Mouse (Mus musculus): ENCODE results near the gene Atr. TPM values are rescaled to one million over a fixed set of nuclear protein-coding genes. Genes with fewer than 3 reads are reported as not detected.

The Atr gene
- total RNA-seq (2015; ENCODE audit: low replicate concordance) (5.6 and 11.0 TPM in 2 replicates), total RNA-seq (2017; ENCODE audit: low replicate concordance) (5.7 and 9.9 TPM in 2 replicates)

GRCm38 (mm10) chr9:95857414-95858026 is at the start of gene Atr:
Gene Atr (plus strand): TSS chr9:95857597.
- ATAC-seq (replicated peaks; ENCODE audit: low FRiP score, poor library complexity, severe bottlenecking): peak; percentile 94

GRCm38 (mm10) chr9:95809596-95809995 is 47.8 kb upstream of the Atr start:
- no peak for ATAC-seq (replicated peaks; ENCODE audit: low FRiP score, poor library complexity, severe bottlenecking)

GRCm38 (mm10) chr9:95811817-95812216 is 45.6 kb upstream of the Atr start:
- no peak for ATAC-seq (replicated peaks; ENCODE audit: low FRiP score, poor library complexity, severe bottlenecking)

- no peak for ATAC-seq (replicated peaks; ENCODE audit: low FRiP score, poor library complexity, severe bottlenecking)
Measured at GRCm38 (mm10) chr9:95813721-95814531, 43.5 kb upstream of the Atr start.

GRCm38 (mm10) chr9:95815015-95815673 is 42.3 kb upstream of the Atr start:
- no peak for ATAC-seq (replicated peaks; ENCODE audit: low FRiP score, poor library complexity, severe bottlenecking)

GRCm38 (mm10) chr9:95815706-95816105 is 41.7 kb upstream of the Atr start:
- ATAC-seq (replicated peaks; ENCODE audit: low FRiP score, poor library complexity, severe bottlenecking): no peak

GRCm38 (mm10) chr9:95822531-95822930 is 34.9 kb upstream of the Atr start:
- ATAC-seq (replicated peaks; ENCODE audit: low FRiP score, poor library complexity, severe bottlenecking): no peak

- ATAC-seq (replicated peaks; ENCODE audit: low FRiP score, poor library complexity, severe bottlenecking): no peak
Measured at GRCm38 (mm10) chr9:95827565-95827964, 29.8 kb upstream of the Atr start.

GRCm38 (mm10) chr9:95832758-95833157 is 24.6 kb upstream of the Atr start:
- ATAC-seq (replicated peaks; ENCODE audit: low FRiP score, poor library complexity, severe bottlenecking): no peak

- ATAC-seq (replicated peaks; ENCODE audit: low FRiP score, poor library complexity, severe bottlenecking): no peak
Measured at GRCm38 (mm10) chr9:95834799-95835198, 22.6 kb upstream of the Atr start.

GRCm38 (mm10) chr9:95835741-95836140 is 21.7 kb upstream of the Atr start:
- no peak for ATAC-seq (replicated peaks; ENCODE audit: low FRiP score, poor library complexity, severe bottlenecking)

- ATAC-seq (replicated peaks; ENCODE audit: low FRiP score, poor library complexity, severe bottlenecking): no peak
Measured at GRCm38 (mm10) chr9:95839424-95839823, 18.0 kb upstream of the Atr start.

GRCm38 (mm10) chr9:95844825-95845460 is 12.5 kb upstream of the Atr start, which contains the start of gene Pls1:
Gene Pls1 (minus strand): TSS chr9:95845311.
- no peak for ATAC-seq (replicated peaks; ENCODE audit: low FRiP score, poor library complexity, severe bottlenecking)

GRCm38 (mm10) chr9:95845711-95846110 is 11.7 kb upstream of the Atr start:
- ATAC-seq (replicated peaks; ENCODE audit: low FRiP score, poor library complexity, severe bottlenecking): no peak

GRCm38 (mm10) chr9:95851671-95852070 is 5.7 kb upstream of the Atr start:
- no peak for ATAC-seq (replicated peaks; ENCODE audit: low FRiP score, poor library complexity, severe bottlenecking)

- peak; percentile 58 for ATAC-seq (replicated peaks; ENCODE audit: low FRiP score, poor library complexity, severe bottlenecking)
Measured at GRCm38 (mm10) chr9:95852896-95853295, 4.5 kb upstream of the Atr start.

GRCm38 (mm10) chr9:95854891-95855290 is 2.5 kb upstream of the Atr start:
- ATAC-seq (replicated peaks; ENCODE audit: low FRiP score, poor library complexity, severe bottlenecking): no peak

GRCm38 (mm10) chr9:95856004-95856403 is 1.4 kb upstream of the Atr start:
- ATAC-seq (replicated peaks; ENCODE audit: low FRiP score, poor library complexity, severe bottlenecking): no peak

GRCm38 (mm10) chr9:95858027-95858570 is 702 bp downstream of the Atr start:
- ATAC-seq (replicated peaks; ENCODE audit: low FRiP score, poor library complexity, severe bottlenecking): peak; percentile 61

- no peak for ATAC-seq (replicated peaks; ENCODE audit: low FRiP score, poor library complexity, severe bottlenecking)
Measured at GRCm38 (mm10) chr9:95878246-95878645, 20.8 kb downstream of the Atr start.
